Mouse (Mus musculus) kidney, postnatal 36 days (tissue): ENCODE data around the gene Pde2a.

Experiments
- DNase-seq, 2 experiments: peaks; one replicate each; pipeline ENCODE4 v3.0.0; 2021 to 2022; ENCODE audit warnings: mixed read lengths in 2 of 2

Gene Pde2a

GRCm38 (mm10) chr7:101454479-101454878 lies 33.0 kb downstream of the Pde2a start:
- DNase-seq: no peak

GRCm38 (mm10) chr7:101455141-101455540 lies 33.6 kb downstream of the Pde2a start:
- DNase-seq: no peak

- DNase-seq: no peak
Observed at GRCm38 (mm10) chr7:101456318-101456717, 34.8 kb downstream of the Pde2a start.

- peak; percentile 51 to 66 for DNase-seq
Observed at GRCm38 (mm10) chr7:101456789-101457188, 35.3 kb downstream of the Pde2a start.

- DNase-seq: no peak
Observed at GRCm38 (mm10) chr7:101457283-101457682, 35.8 kb downstream of the Pde2a start.

GRCm38 (mm10) chr7:101457801-101458200 lies 36.3 kb downstream of the Pde2a start:
- peak; percentile 55 to 61 for DNase-seq

- no peak for DNase-seq
Observed at GRCm38 (mm10) chr7:101458278-101458781, 36.8 kb downstream of the Pde2a start.

- DNase-seq: peak in 1 of 2 experiments; percentile 36
Observed at GRCm38 (mm10) chr7:101459305-101459813, 37.9 kb downstream of the Pde2a start.

GRCm38 (mm10) chr7:101459923-101460607 lies 38.6 kb downstream of the Pde2a start:
- DNase-seq: peak; percentile 51 to 63

GRCm38 (mm10) chr7:101460608-101460957 lies 39.1 kb downstream of the Pde2a start:
- DNase-seq: no peak

GRCm38 (mm10) chr7:101461571-101461970 lies 40.1 kb downstream of the Pde2a start:
- no peak for DNase-seq

GRCm38 (mm10) chr7:101462327-101463068 lies 41.0 kb downstream of the Pde2a start:
- no peak for DNase-seq

GRCm38 (mm10) chr7:101463665-101464271 lies 42.3 kb downstream of the Pde2a start:
- no peak for DNase-seq

- DNase-seq: no peak
Observed at GRCm38 (mm10) chr7:101464927-101465326, 43.4 kb downstream of the Pde2a start.

- peak; percentile 83 to 88 for DNase-seq
Observed at GRCm38 (mm10) chr7:101465392-101465791, 43.9 kb downstream of the Pde2a start.

GRCm38 (mm10) chr7:101465850-101466580 lies 44.5 kb downstream of the Pde2a start:
- peak; percentile 61 to 83 for DNase-seq

- DNase-seq: peak; percentile 64 to 73
Observed at GRCm38 (mm10) chr7:101466581-101467081, 45.1 kb downstream of the Pde2a start.

GRCm38 (mm10) chr7:101471423-101471822 lies 49.9 kb downstream of the Pde2a start:
- DNase-seq: no peak

- DNase-seq: peak in 1 of 2 experiments; percentile 49
Observed at GRCm38 (mm10) chr7:101471968-101472480, 50.5 kb downstream of the Pde2a start.

- peak; percentile 54 to 59 for DNase-seq
Observed at GRCm38 (mm10) chr7:101472598-101473558, 51.4 kb downstream of the Pde2a start.

- DNase-seq: no peak
Observed at GRCm38 (mm10) chr7:101474399-101474811, 52.9 kb downstream of the Pde2a start.
